Mouse (Mus musculus) liver, adult 2 months (tissue): ENCODE data around the gene Agpat1.

Experiments
- CTCF ChIP-seq: fragments of 200-500 bp; IDR thresholded peaks from 2 replicates; pipeline ENCODE4 v1.5.1; 2011; ENCODE audit warnings: low read depth, low read length, control low read depth
- POLR2A ChIP-seq: fragments of 200-500 bp; IDR thresholded peaks from 2 replicates; pipeline ENCODE4 v1.6.1; 2011; ENCODE audit warnings: low read length, control low read depth; ENCODE audit not compliant: insufficient read depth; ENCODE audit errors: extremely low read depth

- TF ChIP-seq CTCF (no peak), POLR2A (no peak)
Observed at GRCm38 (mm10) chr17:34652546-34652945, 48.5 kb downstream of the Agpat1 start.
